Mouse (Mus musculus): ENCODE results near the gene Mc3r.

Mc3r gene

DNA sequence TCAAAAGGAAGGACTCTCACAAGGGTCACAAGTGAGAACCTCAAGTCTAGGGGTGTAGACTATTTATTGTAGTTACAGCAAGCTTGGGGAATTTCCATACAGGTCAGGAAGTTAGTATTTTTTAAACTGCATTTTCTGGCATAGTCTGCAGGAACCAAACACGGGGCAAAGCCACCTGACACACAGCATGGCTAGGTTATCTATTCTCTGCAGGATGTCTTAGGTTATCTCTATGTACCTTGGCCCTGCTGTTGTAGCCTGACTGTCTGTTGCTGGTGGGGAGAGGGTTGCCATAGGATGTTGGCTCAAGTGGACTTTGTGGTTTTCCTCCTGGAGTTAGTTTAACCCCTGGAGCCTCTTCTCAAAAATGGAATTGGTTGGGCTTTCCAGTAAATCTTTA, 49.8 kb downstream of the Mc3r start:
- DNase-seq (ENCODE audit: inconsistent ontology term) = no peak

DNA sequence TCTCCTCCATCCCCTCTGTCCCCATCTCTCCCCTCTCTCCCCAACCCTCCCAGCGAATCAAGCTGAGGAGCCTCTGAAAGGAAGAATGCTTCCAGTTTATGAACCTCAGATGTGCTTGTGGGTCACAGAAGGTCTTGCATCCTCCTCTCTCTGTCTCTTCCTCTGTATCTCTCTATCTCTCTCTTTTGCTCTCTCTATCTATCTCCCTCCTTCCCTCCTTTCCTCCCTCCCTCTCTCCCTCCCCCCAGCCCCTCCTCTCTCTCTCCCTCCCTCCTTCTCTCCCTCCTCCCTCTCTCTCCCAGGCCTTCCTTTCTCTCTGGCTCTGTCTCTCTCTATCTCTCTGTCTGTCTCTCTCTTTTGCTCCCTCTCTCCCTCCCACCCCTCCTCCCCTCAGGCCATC, 50.2 kb downstream of the Mc3r start:
- DNase-seq (ENCODE audit: inconsistent ontology term) = peak; percentile 11

DNA sequence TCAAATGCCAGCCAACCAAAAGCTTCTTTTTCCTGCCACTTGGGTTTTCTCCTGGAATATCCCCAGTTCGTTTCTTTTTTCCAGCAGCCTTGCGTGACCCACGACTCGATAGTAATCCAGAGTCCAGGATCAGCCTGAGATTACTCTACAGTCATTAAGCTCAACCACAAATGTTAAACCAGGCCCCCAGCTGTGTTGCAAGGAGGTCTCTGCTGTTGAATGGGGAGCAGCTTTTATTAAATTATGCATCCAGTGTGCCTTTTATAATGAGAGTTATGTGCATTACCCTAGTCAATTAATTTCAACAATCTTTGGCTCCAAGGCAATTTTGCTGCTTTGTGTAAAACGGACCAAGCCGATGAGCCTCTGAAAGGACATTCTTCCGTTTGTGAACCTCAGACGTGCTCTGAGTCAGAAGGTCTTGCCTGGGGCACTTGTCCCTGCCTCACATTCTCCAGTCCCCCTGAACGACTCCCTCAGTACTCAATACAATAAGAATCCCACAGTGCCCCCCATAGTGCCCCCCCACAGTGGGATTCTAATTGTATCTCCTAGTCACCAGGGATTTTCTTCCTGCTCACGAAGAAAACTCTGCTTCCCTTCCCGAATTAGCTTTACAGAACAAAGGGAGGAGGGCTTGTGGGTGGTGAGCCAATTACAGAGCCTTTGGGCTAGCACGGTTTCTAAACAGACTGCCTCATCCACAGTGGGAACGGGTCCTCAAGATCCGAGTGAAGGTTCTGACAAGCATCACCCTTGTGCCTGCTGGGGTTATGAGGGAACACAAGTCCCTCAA, 51.0 kb downstream of the Mc3r start:
- peak; percentile 92 for DNase-seq (ENCODE audit: inconsistent ontology term)

Measured in Muller cell, postnatal 12 days (primary cell).